Mouse (Mus musculus) stomach, embryonic 16.5 days (tissue): ENCODE results near the gene Tmem230. TPM values are rescaled to one million over a fixed set of nuclear protein-coding genes. Genes with fewer than 3 reads are reported as not detected.

Experiments
- ATAC-seq: fragments of 200-750 bp; cut with Nextera tagmentation; 2 replicates; pipeline ENCODE4 v1.8.0; 2017; ENCODE audit warnings: moderate number of reproducible peaks, moderate TSS enrichment; ENCODE audit not compliant: insufficient read depth, low FRiP score
- H3K27ac ChIP-seq: fragments of 300-500 bp; sonication (generic); 2 replicates; pipeline ENCODE4 v1.5.1; 2014; ENCODE audit warnings: low read length
- H3K27me3 ChIP-seq: fragments of 300-500 bp; sonication (generic); 2 replicates; pipeline ENCODE4 v1.6.1; 2014; ENCODE audit warnings: low read length, control low read depth, mixed read lengths; ENCODE audit not compliant: control insufficient read depth, insufficient read depth
- H3K36me3 ChIP-seq: fragments of 300-500 bp; sonication (generic); 2 replicates; pipeline ENCODE4 v1.6.1; 2014; ENCODE audit warnings: low read length; ENCODE audit not compliant: control insufficient read depth, insufficient read depth
- H3K4me1 ChIP-seq: fragments of 300-500 bp; sonication (generic); 2 replicates; pipeline ENCODE4 v1.6.1; 2014; ENCODE audit warnings: low read length, control low read depth, mixed read lengths; ENCODE audit not compliant: control insufficient read depth, insufficient read depth
- H3K4me2 ChIP-seq: fragments of 300-500 bp; sonication (generic); 2 replicates; pipeline ENCODE4 v1.6.1; 2014; ENCODE audit warnings: low read depth, low read length, mixed read lengths
- H3K4me3 ChIP-seq: fragments of 300-500 bp; sonication (generic); replicated peaks from 2 replicates; pipeline ENCODE4 v1.5.1; 2014; ENCODE audit warnings: mild to moderate bottlenecking, low read length
- H3K9ac ChIP-seq: fragments of 300-500 bp; sonication (generic); 2 replicates; pipeline ENCODE4 v1.6.1; 2014; ENCODE audit warnings: low read length
- H3K9me3 ChIP-seq: fragments of 300-500 bp; sonication (generic); replicated peaks from 2 replicates; pipeline ENCODE4 v1.6.1; 2016; ENCODE audit warnings: low read length, control low read depth; ENCODE audit not compliant: control insufficient read depth
- WGBS: fragments of 180-500 bp; shearing (Covaris S2); extraction: QIAGEN DNeasy Blood & Tissue Kit; methylation state at CpG from one replicate; pipeline ENCODE4 v1.1.7; 2014; 5-methylcytosine and 5-hydroxymethylcytosine counted together
- polyA plus RNA-seq: library from polyadenylated mRNA; unstranded; fragments of >200 nt; fragmentation: Nextera tagmentation; extraction: Ambion mirVana; gene quantifications from 2 replicates; pipeline ENCODE4 v1.2.1, GENCODE M21; 2015

Gene Tmem230
- polyA plus RNA-seq, 1 experiment from 2014 or later: 40.6 TPM

DNA sequence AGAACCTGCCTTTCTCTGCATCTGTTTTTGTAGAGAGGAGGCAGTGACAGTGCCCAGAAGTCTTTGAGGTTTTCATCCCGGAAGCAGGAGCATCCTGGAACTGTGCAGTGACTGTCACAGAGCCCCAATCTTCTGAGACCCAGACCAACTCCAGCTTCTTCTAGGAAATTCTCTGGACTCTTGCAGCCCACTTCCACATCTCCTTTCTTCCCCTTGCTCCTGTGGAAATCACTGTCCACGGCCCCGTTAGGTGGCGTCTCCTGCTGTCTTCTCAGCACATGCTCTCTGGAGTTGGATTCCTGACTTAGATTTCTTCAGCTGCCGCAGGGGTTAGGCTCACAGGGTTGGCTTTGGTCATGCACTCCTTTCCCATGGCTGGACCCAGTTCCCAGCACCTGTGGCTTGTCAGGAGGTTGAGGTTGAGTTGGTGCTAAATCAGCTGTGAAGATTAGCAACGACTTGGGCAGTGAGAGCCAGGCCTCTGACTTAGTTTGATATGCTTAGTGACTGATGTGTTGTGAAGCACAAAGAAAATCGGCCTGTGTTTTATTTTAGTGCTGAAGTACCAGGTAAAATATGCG is 30.8 kb upstream of the Tmem230 start:
- 78% methylated on average over 8 of the region's 8 CpGs for WGBS
- Histone ChIP-seq H3K4me1 (peaks cover 24% of the 10 kb centered on the region), H3K27me3 (no peaks in the 10 kb centered on the region), H3K9ac (no peak overlapping the region), H3K4me2 (no peak overlapping the region), H3K9me3 (no peaks in the 10 kb centered on the region), H3K4me3 (no peak overlapping the region), H3K36me3 (no peaks in the 10 kb centered on the region), H3K27ac (no peak overlapping the region)
- no peak for ATAC-seq

DNA sequence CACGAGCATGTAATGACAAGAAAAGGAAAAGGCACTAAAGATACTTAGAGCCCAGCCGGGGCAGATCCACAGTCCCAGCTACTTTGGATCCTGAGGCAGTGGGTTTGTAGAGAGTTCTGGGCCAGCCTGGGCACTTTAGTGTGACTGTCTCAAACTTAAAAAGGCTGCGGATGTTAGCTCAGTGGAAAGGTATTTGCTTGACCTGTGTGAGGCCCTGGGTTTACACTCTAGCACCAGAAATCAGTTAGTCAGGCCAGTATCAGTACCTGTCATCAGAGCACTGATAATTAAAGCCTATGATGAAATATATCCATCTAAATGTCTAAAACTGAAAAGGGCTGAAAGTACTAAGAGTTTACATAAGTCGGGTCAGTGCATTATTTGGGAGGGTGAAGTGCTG is 28.6 kb upstream of the Tmem230 start:
- WGBS: 39% methylated on average over 4 of the region's 4 CpGs
- no peak overlapping the region for H3K4me3 ChIP-seq
- no peaks in the 10 kb centered on the region for H3K36me3 ChIP-seq
- H3K9me3 ChIP-seq: no peaks in the 10 kb centered on the region
- H3K27ac ChIP-seq: no peak overlapping the region
- no peak overlapping the region for H3K4me2 ChIP-seq
- no peak for ATAC-seq
- no peaks in the 10 kb centered on the region for H3K27me3 ChIP-seq
- no peak overlapping the region for H3K9ac ChIP-seq
- 0 out of 2 replicates have a peak, but pooled peaks cover 10% of the 10 kb centered on the region for H3K4me1 ChIP-seq

DNA sequence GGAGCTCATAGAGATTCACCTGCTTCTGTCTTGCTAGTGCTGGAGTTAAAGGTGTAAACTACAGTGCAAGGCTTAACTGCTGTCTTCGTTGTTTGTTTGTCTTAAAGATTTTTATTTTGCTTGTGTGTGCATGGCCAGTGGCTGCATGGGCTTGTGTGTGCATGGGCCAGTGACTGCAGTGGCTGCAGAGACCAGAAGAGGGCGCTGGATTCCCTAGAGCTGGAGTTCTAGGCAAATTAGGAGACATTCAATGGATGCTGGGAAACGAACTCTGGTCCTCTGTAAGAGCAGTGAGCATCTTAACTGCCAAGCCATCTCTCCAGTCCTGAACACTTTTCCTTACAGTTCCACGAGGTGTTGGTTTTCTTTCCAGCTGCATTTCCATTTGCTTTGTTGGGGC is 27.9 kb upstream of the Tmem230 start:
- Histone ChIP-seq H3K27me3 (no peaks in the 10 kb centered on the region), H3K9me3 (no peaks in the 10 kb centered on the region), H3K4me3 (no peak overlapping the region), H3K36me3 (no peaks in the 10 kb centered on the region), H3K4me2 (no peak overlapping the region), H3K9ac (no peak overlapping the region), H3K27ac (no peak overlapping the region), H3K4me1 (0 out of 2 replicates have a peak, but pooled peaks cover 5% of the 10 kb centered on the region)
- WGBS: 77% methylated on average over 4 of the region's 4 CpGs
- ATAC-seq: no peak

DNA sequence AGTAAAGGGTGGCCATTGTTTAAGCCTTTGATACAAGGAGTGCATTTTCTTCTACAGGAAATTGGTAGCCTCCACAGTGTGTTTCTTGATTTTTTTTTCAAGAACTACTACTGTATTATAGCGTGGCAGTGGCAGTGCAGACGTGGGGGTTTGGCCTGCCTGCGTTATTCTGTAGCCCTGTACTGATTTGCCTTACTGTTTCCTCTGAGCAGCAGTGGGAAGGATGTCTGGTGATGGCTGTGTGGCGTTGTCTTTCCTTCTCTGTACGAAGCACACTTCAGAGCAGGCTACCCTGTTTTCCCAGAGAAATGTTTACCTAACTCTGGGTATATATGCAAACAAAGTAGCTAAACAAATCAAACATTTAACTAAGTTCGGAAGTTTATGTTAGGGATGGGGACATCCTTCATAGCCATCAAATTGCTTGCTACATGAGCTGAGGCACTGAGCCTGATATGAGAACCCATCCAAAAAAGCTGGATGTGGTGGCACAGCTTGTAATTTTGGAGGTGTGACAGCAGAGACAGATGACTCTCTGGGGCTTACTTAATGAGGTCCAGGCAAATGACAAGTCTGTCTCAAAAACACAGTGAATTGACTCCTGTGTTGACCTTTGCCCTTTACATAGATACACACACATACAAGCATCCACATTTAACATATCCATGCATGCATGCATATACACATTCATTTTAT is 25.2 kb upstream of the Tmem230 start:
- no peak overlapping the region for H3K4me3 ChIP-seq
- no peaks in the 10 kb centered on the region for H3K36me3 ChIP-seq
- H3K4me2 ChIP-seq: no peak overlapping the region
- H3K27ac ChIP-seq: no peak overlapping the region
- H3K4me1 ChIP-seq: 0 out of 2 replicates have a peak, but pooled peaks cover 5% of the 10 kb centered on the region
- H3K9me3 ChIP-seq: no peaks in the 10 kb centered on the region
- 38% methylated on average over 6 of the region's 6 CpGs for WGBS
- H3K9ac ChIP-seq: no peak overlapping the region
- ATAC-seq: no peak
- H3K27me3 ChIP-seq: no peaks in the 10 kb centered on the region

DNA sequence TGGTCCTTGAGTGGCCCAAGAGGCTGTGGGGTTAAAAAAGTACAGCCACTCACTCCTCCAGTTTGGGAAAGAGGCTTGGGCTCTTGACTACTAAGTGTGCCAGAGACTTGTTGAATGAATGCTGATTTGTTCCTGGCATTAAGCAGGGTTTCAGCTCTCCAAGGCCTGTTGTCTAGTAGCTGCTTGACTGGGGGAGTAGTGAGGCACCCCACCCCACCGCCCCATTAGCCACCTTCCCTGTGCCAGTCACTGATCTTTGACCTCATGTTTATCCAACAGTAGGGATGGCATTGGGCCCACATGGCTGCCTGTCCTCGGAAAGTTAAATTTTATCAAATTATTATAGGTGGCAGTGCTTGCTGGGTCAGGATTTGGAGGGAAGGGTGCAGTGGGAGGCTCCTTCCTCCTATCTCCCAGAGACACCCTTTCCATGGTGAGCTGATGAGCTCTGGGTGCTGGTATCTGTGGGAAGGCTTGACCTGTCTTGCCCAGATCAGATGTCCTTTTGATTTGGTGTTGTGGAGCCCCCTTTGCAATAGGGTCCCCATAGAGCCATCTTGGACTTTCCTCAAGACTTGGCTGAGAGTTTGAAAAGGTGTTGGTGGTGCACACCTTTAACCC is 22.8 kb upstream of the Tmem230 start:
- no peak overlapping the region for H3K27ac ChIP-seq
- no peak for ATAC-seq

DNA sequence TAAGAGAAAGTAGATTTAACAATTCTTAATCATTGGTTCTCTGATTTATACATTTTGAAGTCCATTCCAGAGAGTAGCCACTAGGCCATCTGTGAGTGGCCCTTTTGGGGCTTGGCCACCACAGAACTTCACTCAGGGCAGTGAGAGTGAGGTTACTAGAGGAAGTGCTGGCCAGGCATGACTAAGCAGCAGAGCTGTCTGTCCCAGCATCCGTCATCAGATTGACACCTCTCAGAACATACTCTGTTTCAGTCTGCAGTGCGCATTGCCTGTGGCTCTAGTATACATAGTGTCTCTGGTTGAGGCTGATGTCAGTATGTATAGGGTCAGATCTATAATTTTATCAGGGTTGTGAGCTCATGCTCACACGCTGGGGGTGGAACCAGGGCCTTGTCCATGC is 21.6 kb upstream of the Tmem230 start:
- Histone ChIP-seq H3K27ac (no peak overlapping the region), H3K9ac (no peak overlapping the region), H3K4me1 (peaks cover 13% of the 10 kb centered on the region), H3K4me2 (no peak overlapping the region), H3K36me3 (no peaks in the 10 kb centered on the region), H3K27me3 (no peaks in the 10 kb centered on the region), H3K9me3 (no peaks in the 10 kb centered on the region), H3K4me3 (no peak overlapping the region)
- no peak for ATAC-seq
- 82% methylated on average over 3 of the region's 3 CpGs for WGBS

More for the DNA sequence above, 22.8 kb upstream of the Tmem230 start:
- no peak overlapping the region for H3K4me3 ChIP-seq
- 73% methylated on average over 2 of the region's 2 CpGs for WGBS
- no peaks in the 10 kb centered on the region for H3K36me3 ChIP-seq
- no peaks in the 10 kb centered on the region for H3K9me3 ChIP-seq
- no peaks in the 10 kb centered on the region for H3K27me3 ChIP-seq
- H3K4me1 ChIP-seq: 0 out of 2 replicates have a peak, but pooled peaks cover 3% of the 10 kb centered on the region
- no peak overlapping the region for H3K9ac ChIP-seq
- no peak overlapping the region for H3K4me2 ChIP-seq

DNA sequence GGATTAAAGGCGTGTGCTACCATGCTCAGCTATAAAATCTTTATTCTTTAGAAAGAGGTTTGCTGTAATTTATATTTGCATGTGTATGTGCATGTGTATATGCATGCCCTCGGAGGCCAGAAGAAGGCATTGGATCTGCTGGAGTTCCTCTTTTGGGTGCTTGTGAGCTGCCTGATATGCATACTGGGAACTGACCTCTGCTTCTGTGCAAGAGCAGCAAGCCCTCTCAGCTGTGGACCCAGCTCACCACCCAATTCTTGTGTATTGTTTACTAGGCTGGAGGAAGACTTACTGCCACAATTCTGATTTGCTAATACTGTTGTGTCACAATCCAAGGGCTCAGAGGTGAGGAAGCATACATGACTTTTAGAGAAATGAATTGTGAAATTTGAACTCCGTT is 18.5 kb upstream of the Tmem230 start:
- Histone ChIP-seq H3K27me3 (no peaks in the 10 kb centered on the region), H3K36me3 (no peaks in the 10 kb centered on the region), H3K9me3 (no peaks in the 10 kb centered on the region), H3K4me3 (no peak overlapping the region), H3K4me2 (no peak overlapping the region), H3K4me1 (peaks cover 15% of the 10 kb centered on the region), H3K27ac (no peak overlapping the region), H3K9ac (no peak overlapping the region)
- no peak for ATAC-seq
- WGBS: 88% methylated on average over 3 of the region's 3 CpGs

DNA sequence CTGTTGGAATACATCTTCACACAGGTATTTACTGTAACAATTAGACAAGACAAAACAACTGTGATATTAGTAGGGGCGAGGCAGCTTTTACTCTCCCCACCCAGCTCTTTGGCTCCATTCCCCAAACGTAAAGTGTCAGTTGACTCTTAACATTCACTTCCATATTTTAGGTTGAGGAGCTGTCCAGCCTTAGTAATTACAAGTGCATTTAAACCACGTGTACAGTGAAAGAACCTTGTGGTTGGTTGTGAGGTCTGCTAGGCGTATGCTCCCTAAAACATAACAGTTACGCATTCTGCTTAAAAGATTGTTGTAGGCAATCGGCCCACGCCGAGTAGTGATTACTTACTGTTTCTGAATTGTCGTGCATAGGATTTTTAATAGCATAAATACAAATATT is 17.6 kb upstream of the Tmem230 start:
- H3K36me3 ChIP-seq: no peaks in the 10 kb centered on the region
- WGBS: 78% methylated on average over 9 of the region's 9 CpGs

DNA sequence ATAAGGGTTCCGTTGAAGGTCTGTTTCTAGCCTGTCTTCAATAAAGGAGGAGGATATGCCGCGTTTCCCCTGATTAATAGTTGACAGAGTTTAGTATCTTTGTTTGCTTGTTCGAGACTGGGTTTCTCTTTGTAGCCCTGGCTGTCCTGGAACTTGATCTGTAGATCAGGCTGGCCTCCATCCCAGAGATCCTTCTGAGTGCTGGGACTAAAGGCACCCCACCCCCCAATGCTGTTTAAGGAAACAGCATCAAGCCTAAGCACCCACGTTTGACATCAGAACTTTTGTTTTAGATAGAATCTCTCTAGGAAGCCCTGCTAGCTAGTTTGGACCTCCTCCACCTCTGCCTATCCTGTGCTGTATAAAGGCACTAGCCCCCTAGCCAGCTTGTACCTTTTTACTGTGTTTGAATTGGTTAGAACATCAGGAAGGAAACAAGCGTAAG is 16.7 kb upstream of the Tmem230 start:
- H3K4me3 ChIP-seq: peak overlapping the region; percentile 98
- H3K36me3 ChIP-seq: no peaks in the 10 kb centered on the region
- peaks cover 15% of the 10 kb centered on the region for H3K4me1 ChIP-seq
- no peak for ATAC-seq
- no peaks in the 10 kb centered on the region for H3K9me3 ChIP-seq
- peak overlapping the region; percentile 77 for H3K4me2 ChIP-seq
- 16% methylated on average over 6 of the region's 6 CpGs for WGBS
- peak overlapping the region; percentile 92 for H3K9ac ChIP-seq
- H3K27ac ChIP-seq: peak overlapping the region; percentile 72; the same call in 1 of the 2 replicates
- no peaks in the 10 kb centered on the region for H3K27me3 ChIP-seq

More for the DNA sequence above, 17.6 kb upstream of the Tmem230 start:
- H3K4me3 ChIP-seq: no peak overlapping the region
- ATAC-seq: no peak
- H3K27me3 ChIP-seq: no peaks in the 10 kb centered on the region
- no peak overlapping the region for H3K27ac ChIP-seq
- peaks cover 15% of the 10 kb centered on the region for H3K4me1 ChIP-seq
- no peak overlapping the region for H3K4me2 ChIP-seq
- H3K9me3 ChIP-seq: no peaks in the 10 kb centered on the region
- H3K9ac ChIP-seq: no peak overlapping the region
